Mouse (Mus musculus) cerebellum, postnatal 14 days (tissue): ENCODE results near the gene Nr2e1.

Source experiments
- DNase-seq, 2 experiments: peaks; one replicate each; pipeline ENCODE4 v3.0.0; 2021; ENCODE audit warnings: mixed read lengths in 2 of 2

Nr2e1 gene

DNA sequence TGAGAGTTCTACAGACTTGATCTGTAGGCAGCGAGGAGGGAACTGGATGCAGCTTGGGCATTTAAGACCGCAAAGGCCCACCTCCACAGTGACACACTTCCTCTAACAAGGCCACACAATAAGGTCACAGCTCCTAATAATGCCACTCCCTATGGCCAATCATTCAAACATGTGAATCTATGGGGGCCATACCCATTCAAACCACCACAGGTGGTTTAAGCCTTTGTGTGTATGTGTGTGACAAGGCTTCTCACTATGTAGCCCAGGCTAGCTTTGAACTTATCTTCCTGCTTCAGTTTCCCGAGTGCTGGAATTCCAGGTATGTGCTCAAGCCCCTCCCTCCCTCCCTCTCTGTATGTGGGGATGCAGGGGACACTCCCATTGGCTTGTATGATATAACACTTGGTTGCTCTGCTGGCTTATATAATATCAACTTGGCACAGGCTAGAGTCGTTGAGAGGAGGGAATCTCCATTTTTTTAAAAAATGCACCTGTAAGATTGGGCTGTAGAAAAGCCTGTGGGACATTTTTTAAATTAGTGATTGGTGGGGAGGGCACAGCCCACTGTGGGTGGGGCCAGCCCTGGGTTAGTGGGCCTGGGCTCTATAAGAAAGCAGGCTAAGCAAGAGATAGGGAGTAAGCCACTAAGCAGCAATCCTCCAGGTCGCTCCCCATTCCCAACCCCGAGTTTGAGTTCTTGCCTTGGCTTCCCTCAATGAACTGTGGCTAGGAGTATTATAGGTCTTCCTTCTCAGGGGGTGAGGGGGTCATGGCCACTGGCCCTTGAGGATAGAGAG lies 37.5 kb downstream of the Nr2e1 start:
- DNase-seq, result no peak

DNA sequence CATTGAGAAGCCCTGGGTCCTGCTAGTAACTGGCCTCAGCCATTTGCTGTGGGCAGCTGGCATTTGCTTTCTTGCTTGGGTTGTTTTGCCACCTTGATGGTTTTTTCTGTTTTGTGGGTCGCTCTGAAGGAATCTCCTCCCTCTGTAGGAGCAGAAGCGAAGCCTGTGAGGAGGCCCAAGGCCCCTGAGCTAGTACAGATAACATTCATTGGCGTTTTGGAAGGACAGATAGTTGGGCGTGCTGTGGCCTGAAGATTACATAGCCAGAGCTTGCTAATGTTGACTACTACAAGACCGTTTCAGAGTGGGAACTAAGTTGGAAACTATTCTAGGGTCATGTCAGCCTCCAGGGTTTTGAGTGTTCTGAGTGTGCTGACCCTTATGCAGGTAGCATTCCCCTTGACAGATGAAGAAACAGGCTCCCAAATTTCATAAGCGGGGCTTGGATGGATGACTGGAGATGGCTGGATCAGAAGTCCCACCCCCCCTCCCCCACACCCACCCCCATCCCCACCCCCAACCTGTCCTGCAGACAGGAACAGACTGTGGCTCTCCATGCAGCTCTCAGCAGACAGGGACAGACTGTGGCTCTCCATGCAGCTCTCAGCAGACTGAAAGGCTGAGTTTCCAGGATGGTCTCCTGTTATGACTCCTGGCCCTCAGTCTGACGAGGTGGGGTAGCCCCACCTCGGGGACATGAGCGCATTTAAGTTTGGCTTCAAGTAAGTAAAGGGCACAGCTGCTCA lies 45.7 kb downstream of the Nr2e1 start:
- DNase-seq, result no peak

DNA sequence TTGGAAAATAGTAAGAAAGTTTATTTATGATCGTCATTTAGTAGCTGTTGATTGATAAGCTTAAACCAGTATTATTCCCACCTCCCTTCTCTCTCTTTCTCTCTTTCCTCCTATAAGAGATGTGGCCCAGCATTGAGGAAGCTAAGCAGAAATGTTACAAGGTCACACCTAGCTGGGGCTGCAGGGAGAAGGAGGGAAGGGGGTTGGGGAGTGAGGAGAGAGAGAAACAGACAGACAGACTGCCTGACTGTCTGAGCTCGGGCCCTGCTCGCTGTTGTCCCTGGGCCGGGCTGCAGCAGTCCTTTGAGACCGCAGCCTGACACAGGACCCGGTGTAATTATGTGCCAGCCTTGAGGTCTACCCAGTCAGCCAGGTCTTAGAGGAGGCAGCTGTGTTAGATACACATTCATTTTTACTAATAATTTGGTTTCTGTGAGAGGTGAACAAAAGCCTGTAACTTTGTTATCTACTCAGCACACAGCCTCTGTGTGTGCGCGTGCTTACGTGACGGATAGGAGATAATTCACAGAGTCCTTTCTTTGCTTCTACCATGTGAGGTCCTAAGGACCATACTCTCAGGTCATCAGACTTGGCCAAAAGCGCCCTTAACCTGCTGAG lies 49.5 kb downstream of the Nr2e1 start:
- DNase-seq, result no peak

DNA sequence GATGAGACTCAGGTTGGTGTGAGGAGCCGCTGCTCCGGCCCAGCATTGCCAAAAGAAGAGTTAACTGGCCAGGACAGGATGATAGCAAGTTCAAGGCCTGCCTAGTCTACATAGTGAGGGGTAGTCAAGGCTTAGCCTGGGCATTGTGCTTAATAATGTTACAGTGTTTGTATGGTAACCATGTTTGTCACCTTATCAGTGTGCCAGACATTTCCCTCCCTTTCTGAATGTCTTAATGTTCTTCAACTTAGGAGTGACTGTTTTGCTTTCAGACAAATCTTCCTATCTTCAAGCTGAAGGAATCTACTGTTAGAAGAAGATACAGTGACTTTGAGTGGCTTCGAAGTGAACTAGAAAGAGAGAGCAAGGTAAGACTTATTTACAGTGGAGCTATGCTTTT lies 57.8 kb downstream of the Nr2e1 start:
- no peak for DNase-seq

DNA sequence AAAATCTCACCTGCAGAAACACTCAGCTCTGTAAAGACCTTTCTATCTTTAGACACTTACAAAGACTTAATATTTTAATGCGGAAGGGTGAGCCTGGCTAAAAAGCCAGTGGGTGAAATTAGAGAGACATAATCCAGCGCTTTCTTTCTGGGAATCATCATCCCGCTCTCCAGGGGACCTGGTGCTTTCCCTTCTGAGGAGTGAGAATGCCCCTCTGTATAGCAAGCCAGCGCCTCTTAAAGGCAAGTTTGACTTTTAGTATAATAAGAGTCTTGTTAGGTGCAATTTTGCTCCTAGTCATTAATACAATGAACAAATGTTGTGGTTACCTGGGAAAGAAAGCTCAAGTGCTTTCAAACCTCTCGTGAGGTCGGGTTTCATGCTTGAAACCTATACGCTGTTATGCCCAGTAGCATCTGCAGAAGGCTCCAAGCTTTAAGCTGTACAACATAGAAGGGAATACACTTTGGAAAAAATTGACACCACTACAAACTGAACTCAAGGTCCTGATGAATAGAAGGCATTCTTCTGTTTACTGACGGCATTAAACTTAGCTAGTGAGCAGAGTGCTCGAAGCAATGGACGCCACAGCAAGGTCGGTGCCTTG lies 59.8 kb downstream of the Nr2e1 start:
- DNase-seq, result no peak

DNA sequence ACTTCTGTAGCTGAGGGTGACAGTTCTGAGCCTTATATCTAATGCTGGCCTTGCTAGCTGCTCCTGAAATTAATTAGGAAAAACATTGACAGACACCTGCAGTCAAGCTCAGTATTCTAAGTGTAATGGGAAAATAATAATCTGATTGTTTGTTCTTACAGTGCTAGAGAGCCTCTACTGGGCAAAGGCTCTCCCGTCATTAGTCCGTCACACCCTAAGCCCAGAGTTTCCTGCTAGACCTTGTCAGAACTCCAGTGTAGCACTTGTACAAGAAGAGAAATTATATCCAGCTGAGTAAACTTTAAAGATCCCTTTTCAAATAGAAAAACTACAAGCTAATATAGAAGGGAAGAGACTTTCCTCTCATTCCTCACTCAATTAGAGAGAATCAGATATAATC lies 60.5 kb downstream of the Nr2e1 start:
- DNase-seq, result no peak

DNA sequence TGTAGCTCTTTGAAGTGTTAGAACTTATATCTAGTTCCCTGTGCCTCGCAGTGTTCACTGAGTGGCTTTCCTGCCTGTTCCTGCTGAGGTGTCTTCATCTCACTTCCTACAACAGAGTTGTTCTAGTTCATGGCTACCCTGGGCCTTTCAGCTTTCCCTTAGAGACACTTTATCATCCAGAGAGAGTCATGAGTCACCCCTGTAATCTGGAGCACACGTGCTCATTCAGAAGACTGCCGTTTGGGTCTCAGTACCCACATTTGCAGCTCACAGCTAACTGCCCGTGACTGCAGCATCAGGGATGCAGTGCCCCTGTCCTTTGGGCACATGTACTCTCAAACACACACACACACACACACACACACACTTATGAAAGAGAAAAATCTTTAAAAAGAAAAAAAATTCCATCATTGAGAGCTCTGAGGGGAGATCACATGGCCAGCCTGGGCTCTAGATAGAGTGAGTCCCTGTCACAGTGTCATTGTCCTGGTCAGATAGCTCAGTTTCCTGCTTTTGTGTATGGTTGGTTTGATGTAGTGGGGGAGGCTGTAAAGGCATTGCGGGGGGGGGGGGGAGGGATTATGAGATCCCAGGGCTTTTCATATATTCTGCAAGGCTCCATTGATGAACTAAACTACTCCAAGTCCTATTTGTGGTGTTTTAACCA lies 62.0 kb downstream of the Nr2e1 start:
- DNase-seq, result no peak

DNA sequence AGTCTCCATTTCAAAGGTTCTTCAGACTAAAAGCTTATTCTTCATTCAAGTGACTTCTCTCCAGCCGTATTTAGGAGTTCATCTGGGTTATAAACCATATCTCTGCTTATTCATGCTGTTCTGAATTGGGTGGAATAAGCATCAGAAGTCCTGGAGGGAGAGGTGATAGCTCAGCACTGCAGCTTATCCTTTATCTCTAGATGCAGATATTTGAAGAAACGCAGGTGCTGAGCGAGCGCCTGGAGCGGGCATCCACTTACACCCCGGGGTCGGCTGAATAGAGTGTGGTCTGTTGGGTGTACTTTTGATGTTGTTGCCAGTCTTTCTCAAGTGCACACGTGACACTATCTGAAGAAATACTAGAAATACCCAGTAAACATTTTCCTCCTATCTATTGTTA lies 65.1 kb downstream of the Nr2e1 start:
- DNase-seq, result no peak

DNA sequence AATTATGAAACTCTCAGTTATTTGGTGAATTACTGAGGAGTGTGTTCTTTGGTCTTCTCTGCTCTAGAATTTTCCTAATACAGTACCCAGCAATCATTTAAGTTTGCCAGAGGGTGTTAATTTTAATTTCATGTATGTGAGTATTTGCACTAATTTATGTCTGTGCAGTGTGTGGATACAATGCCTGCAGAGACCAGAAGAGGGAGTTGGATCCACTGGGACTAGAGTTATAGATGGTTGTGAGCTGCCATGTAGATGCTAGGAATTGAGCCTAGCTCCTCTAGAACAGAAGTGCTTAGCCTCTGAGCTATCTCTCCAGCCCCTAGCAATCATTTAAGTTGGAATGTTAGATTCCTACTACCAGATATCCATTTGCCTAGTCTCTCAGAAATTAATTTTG lies 69.3 kb downstream of the Nr2e1 start:
- DNase-seq, result no peak
